Mouse (Mus musculus): ENCODE data around the gene Inhbb. TPM values are rescaled to one million over a fixed set of nuclear protein-coding genes. Genes with fewer than 3 reads are reported as not detected.

Gene Inhbb
- total RNA-seq, 2 experiments from 2014 or later = 2.2 to 2.8 TPM

GRCm38 (mm10) chr1:119383916-119384315 lies 38.1 kb downstream of the Inhbb start:
- no peak for DNase-seq

- DNase-seq = no peak
Measured at GRCm38 (mm10) chr1:119380609-119381008, 41.4 kb downstream of the Inhbb start.

- no peak for DNase-seq
Measured at GRCm38 (mm10) chr1:119375376-119375775, 46.7 kb downstream of the Inhbb start.

- DNase-seq = no peak
Measured at GRCm38 (mm10) chr1:119367546-119367945, 54.5 kb downstream of the Inhbb start.

GRCm38 (mm10) chr1:119366315-119366714 lies 55.7 kb downstream of the Inhbb start:
- DNase-seq = no peak

Other genes with a start within 250 kb of the Inhbb start
- 10 to 100 TPM; 54.5 to 69.6 TPM for gene Ralb, start 82.5 kb upstream of the Inhbb start, total RNA-seq (2021)
- gene Tmem185b, start 103.9 kb upstream of the Inhbb start, total RNA-seq (2021) = 10 to 100 TPM; 28.0 to 28.5 TPM
- gene Epb41l5, start 226.8 kb upstream of the Inhbb start, total RNA-seq (2021) = 10 to 100 TPM in 1 of 2 experiments, 1 to 10 TPM in 1; 9.1 to 11.9 TPM